Mouse (Mus musculus): ENCODE measurements around the gene Cpa4.

The Cpa4 gene

DNA sequence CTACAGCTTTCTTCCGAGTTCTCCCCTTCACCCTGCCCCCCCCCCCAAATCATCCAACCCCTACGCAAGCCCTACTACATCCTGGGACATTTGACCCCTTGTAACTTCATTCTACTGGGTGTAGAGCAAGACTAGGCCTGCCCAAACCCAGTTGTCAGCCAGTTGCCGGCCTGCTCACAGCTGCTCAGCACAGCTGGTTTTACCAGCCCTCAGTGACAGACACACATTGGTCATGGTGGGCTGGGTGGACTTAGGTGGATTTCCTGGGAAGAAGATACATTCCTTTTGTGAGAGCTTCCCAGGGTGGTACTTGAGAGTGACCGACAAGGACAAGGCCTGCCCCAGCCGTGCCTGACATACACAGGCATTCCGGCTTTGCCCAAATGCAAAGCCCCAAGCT lies 52.8 kb downstream of the Cpa4 start:
- ATAC-seq (ENCODE audit: insufficient number of reproducible peaks, low FRiP score, low TSS enrichment) = no peak

DNA sequence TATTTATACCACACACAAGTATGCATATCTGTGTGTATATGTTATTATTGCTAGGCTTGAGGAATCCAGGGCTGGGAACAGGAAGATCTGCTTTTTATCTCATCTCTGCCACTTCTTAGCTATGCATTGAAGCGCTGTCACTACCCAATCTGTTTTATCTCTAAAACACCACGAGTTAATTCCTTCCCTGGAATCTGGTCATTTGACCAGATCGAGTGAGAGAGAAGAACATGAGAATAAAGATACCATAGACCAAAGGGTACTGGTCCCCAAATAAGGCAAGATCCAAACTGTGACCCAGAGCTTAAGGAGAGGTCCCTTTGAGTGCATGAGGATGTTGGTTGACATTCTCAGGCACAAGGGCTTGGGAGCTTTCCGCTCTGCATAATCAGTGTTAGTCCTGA lies 53.8 kb downstream of the Cpa4 start:
- no peak for ATAC-seq (ENCODE audit: insufficient number of reproducible peaks, low FRiP score, low TSS enrichment)

DNA sequence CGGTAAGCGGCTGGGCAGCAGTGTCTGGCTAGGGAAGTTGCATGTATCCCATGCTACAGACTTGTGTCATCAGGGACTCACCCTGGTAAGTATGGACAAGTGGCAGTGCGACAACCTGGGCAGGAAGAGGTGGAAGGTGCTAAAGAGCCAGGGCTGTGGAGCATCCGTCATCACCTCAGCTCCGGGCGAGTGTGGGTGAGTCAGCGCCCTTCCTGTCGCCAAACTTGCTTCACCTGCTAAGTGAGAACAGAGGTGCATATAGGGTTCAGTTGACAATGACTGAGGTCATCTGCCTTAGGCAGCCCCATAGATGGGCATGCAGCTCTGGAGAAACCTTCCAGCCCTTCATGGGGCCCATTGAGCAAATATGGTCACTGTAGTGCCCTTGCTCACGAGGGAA lies 56.6 kb downstream of the Cpa4 start:
- no peak for ATAC-seq (ENCODE audit: insufficient number of reproducible peaks, low FRiP score, low TSS enrichment)

DNA sequence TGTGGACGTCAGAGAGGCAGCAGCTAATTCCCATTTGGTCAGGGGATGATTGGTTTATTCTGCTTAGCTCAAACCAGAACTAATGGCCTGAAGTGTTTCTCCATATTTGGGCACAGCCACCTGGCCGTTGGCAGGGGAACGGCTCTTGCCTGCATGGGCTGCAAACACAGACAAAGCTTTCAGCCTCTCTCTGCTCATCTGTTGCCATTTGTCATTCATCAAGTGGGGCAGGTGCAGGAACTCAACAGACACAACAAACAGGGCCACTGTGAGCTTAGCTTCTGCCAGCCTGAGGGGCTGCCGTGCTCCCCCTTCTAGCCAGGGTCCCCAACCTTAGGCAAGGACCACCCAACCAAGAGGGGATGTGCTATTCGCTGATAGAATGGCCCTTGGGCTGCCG lies 60.0 kb downstream of the Cpa4 start:
- no peak for ATAC-seq (ENCODE audit: insufficient number of reproducible peaks, low FRiP score, low TSS enrichment)

DNA sequence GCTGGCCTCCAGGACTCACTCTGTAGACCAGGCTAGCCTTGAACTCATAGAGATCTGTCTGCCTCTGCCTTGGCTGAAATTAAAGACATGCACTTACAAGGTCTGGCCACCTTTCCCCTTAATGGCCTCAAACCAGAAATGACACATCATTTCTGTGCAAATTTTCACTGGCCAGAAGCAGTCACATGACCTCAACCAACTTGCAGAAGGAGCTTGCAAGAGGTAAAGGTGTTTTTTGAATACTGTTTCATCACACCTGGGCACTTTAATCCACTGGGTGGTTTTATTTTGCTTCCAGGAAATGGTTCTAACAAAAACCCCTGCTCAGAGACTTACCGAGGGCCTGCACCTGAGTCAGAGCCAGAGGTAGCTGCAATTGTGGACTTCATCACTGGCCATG lies 61.8 kb downstream of the Cpa4 start:
- ATAC-seq (ENCODE audit: insufficient number of reproducible peaks, low FRiP score, low TSS enrichment) = no peak

DNA sequence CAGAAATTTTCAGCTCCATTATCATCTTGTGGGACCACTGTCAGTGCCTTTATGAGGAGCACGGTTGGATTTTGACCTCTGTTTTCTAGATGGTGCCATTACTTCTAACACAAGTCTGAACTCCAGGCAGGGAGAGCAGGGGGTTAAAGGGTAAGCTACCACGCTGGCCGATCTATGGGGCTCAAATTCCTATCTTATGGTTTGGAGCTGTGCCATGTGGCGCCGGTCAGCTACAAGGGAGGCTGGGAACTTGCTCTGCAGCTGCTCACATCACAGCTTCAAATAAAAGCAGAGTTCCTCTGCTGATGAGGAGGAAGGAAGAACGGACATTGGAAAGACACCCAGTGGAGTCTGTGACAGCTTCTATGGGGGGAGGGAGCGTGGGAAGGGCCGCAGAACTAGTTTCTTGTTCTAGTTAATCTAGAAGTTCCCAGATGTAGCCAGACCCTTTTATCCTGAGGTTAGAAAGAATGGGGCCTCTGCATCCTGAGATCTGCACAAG lies 67.2 kb downstream of the Cpa4 start:
- ATAC-seq (ENCODE audit: insufficient number of reproducible peaks, low FRiP score, low TSS enrichment) = no peak

DNA sequence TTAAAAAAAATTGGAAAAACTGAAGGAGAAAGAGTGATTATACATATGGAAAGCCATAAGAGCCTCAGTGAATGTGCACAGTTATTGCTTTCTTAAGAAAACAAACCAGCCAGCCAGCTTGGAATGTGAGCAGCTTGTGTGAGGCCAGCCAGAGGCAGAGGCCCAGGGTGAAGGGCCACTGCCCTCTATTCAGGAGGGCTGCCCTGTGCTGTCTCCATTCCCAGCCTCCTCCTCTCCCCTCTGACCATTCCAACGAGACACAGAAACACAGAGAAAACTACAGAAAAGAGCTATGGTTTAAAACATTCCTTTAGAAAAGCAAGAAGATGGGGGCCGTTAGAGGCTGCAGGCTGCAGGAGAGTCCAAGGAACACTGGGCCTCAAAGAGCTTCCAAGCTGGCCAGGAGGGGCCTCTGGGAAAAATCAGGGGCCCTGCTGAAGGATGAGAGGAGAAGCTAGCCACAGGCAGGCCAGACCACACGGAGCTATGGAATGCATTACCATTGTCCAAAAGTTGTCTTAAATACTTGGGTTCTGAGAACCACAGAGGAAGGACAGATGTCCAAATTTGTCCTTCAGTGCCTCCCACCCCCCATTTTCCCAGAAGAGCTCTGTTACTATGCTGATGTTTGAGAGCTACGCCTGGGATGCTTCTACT lies 68.1 kb downstream of the Cpa4 start:
- no peak for ATAC-seq (ENCODE audit: insufficient number of reproducible peaks, low FRiP score, low TSS enrichment)

DNA sequence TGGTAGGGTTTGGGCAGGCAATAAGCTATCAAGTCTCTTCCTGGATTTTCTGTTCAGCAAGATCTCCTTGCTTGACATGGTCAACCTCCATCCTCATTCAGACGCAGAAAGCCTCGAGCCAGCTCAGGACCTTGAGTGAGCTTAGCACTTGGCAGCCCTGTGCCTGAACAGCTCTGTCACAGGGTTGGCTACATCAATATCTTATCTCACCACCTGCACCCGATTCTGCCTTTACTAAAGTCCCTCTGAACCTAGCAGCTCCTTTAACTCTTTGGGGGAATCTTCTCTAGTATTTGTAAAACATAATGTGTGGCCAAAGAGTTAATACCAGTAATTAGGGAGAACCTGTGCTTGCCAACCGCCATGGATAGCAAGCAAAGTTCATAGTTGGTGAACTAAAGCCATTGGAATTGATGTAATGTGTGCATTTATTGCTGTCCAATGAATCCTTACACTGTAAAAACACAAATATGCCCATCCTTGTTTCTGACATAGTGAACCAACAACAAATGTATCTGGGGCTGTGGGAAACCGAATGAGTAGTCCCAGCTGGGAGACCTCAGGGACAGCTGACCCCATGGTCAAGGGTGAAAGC lies 70.6 kb downstream of the Cpa4 start, which contains the start of gene Cpa1:
TSS of gene Cpa1 (plus strand) at position 545 of the 595 bp plus-strand sequence.
- ATAC-seq (ENCODE audit: insufficient number of reproducible peaks, low FRiP score, low TSS enrichment) = no peak

Measured in cerebellum, adult (tissue).